Mouse (Mus musculus) heart, adult 2 months (tissue): ENCODE results near the gene Rfc2.

Source experiments
- CTCF ChIP-seq: fragments of 200-600 bp; IDR thresholded peaks from 2 replicates; pipeline ENCODE4 v1.8.1; 2022; ENCODE audit warnings: antibody characterized with exemption, mild to moderate bottlenecking, moderate library complexity
- EP300 ChIP-seq: fragments of 200-500 bp; IDR thresholded peaks from 2 replicates; pipeline ENCODE4 v1.6.1; 2011; ENCODE audit warnings: low read depth, low read length, control low read depth; ENCODE audit not compliant: insufficient read depth
- POLR2A ChIP-seq: fragments of 200-500 bp; IDR thresholded peaks from 2 replicates; pipeline ENCODE4 v1.6.1; 2011; ENCODE audit warnings: mild to moderate bottlenecking, low read depth, low read length, control low read depth; ENCODE audit not compliant: insufficient read depth

DNA sequence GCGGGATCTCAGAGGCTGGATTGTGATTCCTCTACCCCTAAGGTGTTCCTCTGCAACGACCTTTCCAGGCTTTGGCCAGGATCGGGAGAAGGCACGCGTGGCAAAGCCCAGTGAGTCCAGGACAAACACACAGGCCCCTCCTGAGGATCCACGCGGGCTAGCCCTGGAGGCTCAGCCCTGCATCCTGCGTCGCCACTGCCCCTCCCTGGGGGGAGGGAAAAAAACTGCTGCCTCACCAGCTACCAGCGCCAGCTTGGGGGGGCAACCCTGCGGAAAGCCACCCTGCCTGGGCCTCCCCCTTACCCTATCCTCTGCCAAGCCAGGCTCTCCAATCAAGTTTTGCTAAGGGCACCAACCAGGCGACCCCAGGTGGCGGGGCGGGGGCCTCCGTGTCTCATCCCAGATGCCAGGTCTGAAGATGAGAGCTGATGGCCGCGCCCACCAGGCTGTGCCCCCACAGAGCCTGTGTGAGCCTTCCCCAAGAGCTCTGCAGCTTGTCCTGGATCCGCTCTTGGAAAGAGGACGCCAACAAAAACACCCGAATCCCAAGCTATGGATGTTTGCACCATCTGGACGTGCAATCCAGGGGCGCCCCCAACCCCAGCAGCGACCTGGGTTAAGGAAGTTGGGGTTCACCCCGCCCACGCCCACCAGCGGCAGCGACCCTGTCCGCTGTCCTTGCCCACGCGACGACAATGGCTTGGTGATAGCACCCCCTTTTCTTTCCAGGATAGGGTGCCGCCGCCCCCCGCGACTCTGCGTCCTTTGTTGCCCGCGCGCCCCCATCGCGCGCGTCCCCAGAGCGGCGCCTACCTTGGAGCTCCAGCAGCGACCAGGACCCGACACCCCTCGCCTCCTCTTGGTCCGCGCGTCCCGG is 29.7 kb upstream of the Rfc2 start:
- TF ChIP-seq CTCF (no peak), EP300 (no peak), POLR2A (no peak)
